Mouse (Mus musculus) lung, adult 2 months (tissue): ENCODE results near the gene Acbd6. TPM values are rescaled to one million over a fixed set of nuclear protein-coding genes. Genes with fewer than 3 reads are reported as not detected.

ENCODE experiments used
- DNase-seq: peaks from one replicate; pipeline ENCODE4 v3.0.0; 2022
- H3K4me1 ChIP-seq: fragments of 200-500 bp; 2 replicates; pipeline ENCODE4 v1.6.1; 2011; ENCODE audit warnings: low read length; ENCODE audit not compliant: control insufficient read depth, insufficient read depth
- H3K4me3 ChIP-seq: fragments of 200-500 bp; replicated peaks from 2 replicates; pipeline ENCODE3; 2011; ENCODE audit warnings: low read depth, mild to moderate bottlenecking, control low read depth, low read length; ENCODE audit errors: extremely low read depth
- CTCF ChIP-seq: fragments of 200-500 bp; IDR thresholded peaks from 2 replicates; pipeline ENCODE4 v1.5.1; 2011; ENCODE audit warnings: mild to moderate bottlenecking, low read length, control low read depth; ENCODE audit not compliant: insufficient read depth
- POLR2A ChIP-seq: fragments of 200-500 bp; IDR thresholded peaks from 2 replicates; pipeline ENCODE4 v1.6.1; 2011; ENCODE audit warnings: low read depth, mild to moderate bottlenecking, control low read depth, low read length, borderline replicate concordance; ENCODE audit errors: extremely low read depth
- WGBS: fragments of 180-500 bp; shearing (Covaris S2); methylation state at CpG from one replicate; pipeline ENCODE4 v1.1.7; 2018; 5-methylcytosine and 5-hydroxymethylcytosine counted together
- polyA plus RNA-seq: library from polyadenylated mRNA; depleted of rRNA; stranded (reverse); fragments of >200 nt; gene quantifications from 2 replicates; pipeline ENCODE4 v1.2.3, GENCODE M21; 2012

The Acbd6 gene
- polyA plus RNA-seq, 1 experiment = 73.4 TPM

- no peaks in the 10 kb centered on the region for H3K4me1 ChIP-seq
- no peak for DNase-seq
- no peak overlapping the region for H3K4me3 ChIP-seq
- WGBS = 82% methylated on average over 6 of the region's 6 CpGs
- TF ChIP-seq CTCF (no peak), POLR2A (no peak)
Observed at GRCm38 (mm10) chr1:155675570-155675969, 117.7 kb downstream of the Acbd6 start.

DNA sequence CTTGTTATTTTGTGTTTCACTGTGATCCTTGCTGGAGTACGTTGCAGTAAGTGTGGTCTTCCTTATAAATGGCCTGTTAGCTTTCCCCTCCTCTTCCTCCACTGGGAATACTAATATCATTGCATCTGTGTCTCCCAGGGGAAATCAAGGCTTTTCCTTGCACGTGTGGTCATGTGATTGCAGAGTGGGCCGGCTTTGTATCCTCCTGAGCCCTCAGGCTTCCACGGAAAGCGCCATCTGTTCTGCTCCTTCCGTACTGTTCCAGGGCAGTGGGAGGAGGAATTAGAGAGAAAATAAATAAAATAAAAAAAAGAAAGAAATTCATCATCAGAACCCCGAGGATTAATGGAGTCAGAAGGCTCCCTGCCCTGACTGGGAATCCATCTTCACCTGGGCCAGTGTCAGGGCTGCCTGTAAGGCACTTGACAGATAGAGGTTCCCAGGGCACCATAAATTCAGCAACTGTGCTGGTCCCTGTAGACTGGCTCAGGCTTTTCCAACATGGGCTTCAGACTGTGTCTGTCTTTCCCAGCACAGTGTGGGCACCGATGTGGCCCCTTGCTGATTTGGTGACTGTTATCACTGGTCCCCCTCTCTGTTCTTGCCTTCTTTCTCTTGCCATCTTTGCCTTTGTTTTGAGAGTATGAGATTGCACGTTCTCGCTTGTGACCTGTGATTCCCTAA, 123.3 kb downstream of the Acbd6 start:
- WGBS = 76% methylated on average over 10 of the region's 10 CpGs
- DNase-seq = no peak
- no peak for TF ChIP-seq CTCF
- no peak for TF ChIP-seq POLR2A
- H3K4me1 ChIP-seq = no peaks in the 10 kb centered on the region
- H3K4me3 ChIP-seq = no peak overlapping the region

GRCm38 (mm10) chr1:155686816-155687215, 128.9 kb downstream of the Acbd6 start:
- WGBS = 77% methylated on average over 15 of the region's 15 CpGs
- no peak overlapping the region for H3K4me3 ChIP-seq
- TF ChIP-seq CTCF = no peak
- TF ChIP-seq POLR2A = no peak
- no peak for DNase-seq
- H3K4me1 ChIP-seq = no peaks in the 10 kb centered on the region

GRCm38 (mm10) chr1:155689141-155689540, 131.2 kb downstream of the Acbd6 start:
- WGBS = 81% methylated on average over 4 of the region's 4 CpGs
- no peak overlapping the region for H3K4me3 ChIP-seq
- TF ChIP-seq CTCF = no peak
- TF ChIP-seq POLR2A = no peak
- no peaks in the 10 kb centered on the region for H3K4me1 ChIP-seq
- no peak for DNase-seq

DNA sequence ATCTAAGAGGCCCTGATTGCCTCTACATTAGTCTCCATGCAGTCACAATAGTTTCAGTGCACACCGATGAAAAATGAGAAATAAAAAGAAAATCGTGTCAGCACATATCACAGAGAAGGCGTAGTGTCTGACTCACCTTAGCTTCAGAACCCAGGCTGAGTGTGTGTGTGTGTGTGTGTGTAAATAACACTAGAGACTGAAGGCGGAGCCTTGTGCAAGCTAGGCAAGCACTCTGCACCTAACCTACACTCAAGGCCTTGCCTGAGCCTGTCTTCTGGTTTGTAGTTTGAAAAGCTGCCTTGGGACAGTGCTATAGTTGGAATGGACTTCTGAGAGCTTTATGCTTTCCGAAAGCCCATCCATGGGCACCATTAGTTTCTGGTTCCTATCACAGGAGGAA, 131.6 kb downstream of the Acbd6 start:
- TF ChIP-seq POLR2A (no peak), CTCF (no peak)
- Histone ChIP-seq H3K4me1 (no peaks in the 10 kb centered on the region), H3K4me3 (no peak overlapping the region)
- 76% methylated on average over 5 of the region's 5 CpGs for WGBS
- no peak for DNase-seq

GRCm38 (mm10) chr1:155692230-155692629, 134.3 kb downstream of the Acbd6 start:
- DNase-seq = no peak
- WGBS = 84% methylated on average over 6 of the region's 6 CpGs
- Histone ChIP-seq H3K4me1 (no peaks in the 10 kb centered on the region), H3K4me3 (no peak overlapping the region)
- TF ChIP-seq CTCF (no peak), POLR2A (no peak)

DNA sequence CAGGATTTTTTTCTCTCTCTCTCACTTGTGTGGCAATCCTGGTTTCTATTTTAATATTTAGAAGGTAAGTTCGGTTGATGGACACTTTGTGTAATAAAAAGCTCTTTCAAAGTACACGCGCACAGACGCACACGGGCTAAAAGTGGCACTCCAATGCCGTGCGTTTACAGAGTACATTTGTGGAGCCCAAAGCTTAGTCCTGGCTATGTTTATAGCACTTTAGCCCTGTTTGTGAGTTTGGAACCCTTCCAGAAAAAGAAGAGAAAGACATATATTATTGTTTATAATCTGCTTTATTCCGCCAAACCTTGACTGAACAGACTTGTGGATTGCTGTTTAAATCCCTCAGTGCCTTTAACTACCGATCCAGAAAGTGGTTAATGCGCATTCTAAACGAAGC, 135.1 kb downstream of the Acbd6 start:
- no peak for TF ChIP-seq POLR2A
- no peak for TF ChIP-seq CTCF
- WGBS = 51% methylated on average over 11 of the region's 11 CpGs
- H3K4me1 ChIP-seq = no peaks in the 10 kb centered on the region
- H3K4me3 ChIP-seq = no peak overlapping the region
- no peak for DNase-seq

DNA sequence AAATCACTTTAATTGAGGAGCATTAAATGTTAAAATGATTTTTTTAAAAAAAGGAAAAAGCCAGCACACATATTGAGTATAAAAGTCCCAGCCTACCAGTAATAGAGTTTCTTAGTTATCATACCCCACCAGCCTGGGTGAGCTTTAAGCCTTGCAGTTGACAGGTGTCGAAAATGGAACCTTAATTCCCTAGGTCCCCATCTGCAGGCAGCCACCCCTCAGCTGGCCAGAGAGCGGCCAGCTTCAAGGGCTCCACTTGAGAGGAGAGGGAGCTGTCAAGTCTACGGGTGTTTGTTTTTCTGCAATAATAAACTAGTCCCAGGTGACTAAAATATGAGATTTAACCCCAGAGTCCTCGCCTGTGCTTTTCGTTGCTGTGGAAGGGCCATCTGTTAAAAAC, 135.5 kb downstream of the Acbd6 start:
- 55% methylated on average over 5 of the region's 5 CpGs for WGBS
- H3K4me3 ChIP-seq = no peak overlapping the region
- DNase-seq = peak; percentile 17
- no peaks in the 10 kb centered on the region for H3K4me1 ChIP-seq
- no peak for TF ChIP-seq CTCF
- no peak for TF ChIP-seq POLR2A

GRCm38 (mm10) chr1:155698373-155699159, 140.6 kb downstream of the Acbd6 start:
- TF ChIP-seq CTCF (no peak), POLR2A (no peak)
- H3K4me3 ChIP-seq = no peak overlapping the region
- 60% methylated on average over 17 of the region's 17 CpGs for WGBS
- H3K4me1 ChIP-seq = no peaks in the 10 kb centered on the region
- no peak for DNase-seq

DNA sequence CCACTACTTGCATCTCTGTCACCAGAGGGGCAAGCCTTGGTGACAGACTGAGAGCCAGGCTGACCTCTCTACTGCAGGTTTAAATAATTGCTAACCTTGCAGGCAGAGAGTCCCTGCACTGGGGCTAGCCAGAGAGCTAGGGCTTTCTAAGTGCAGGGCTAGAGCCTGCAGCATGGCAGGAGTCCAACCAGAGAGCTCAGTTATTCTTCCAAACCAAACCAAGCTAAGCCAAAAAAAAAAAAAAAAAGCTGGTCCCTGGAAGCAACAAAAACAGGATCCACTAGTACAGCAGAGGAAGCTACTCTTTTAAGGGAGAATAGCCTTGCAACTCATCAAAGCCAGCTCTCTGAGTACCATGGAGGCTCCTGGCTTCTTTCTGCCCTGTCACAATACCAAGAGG, 143.0 kb downstream of the Acbd6 start:
- TF ChIP-seq POLR2A = no peak
- no peak for TF ChIP-seq CTCF
- DNase-seq = no peak

More for the DNA sequence above, 143.0 kb downstream of the Acbd6 start:
- no peak overlapping the region for H3K4me3 ChIP-seq
- no peaks in the 10 kb centered on the region for H3K4me1 ChIP-seq
